Mouse (Mus musculus) liver, embryonic 14.5 days (tissue): ENCODE results near the gene Zfp329. TPM values are rescaled to one million over a fixed set of nuclear protein-coding genes. Genes with fewer than 3 reads are reported as not detected.
A peak's percentile ranks its signal among the peaks of the same experiment; 100 is the strongest.
"Not testable (repeated sequence)": the region's sequence is repeated elsewhere in the genome, so short reads cannot be mapped to it uniquely, and the experiment has no call there.

Experiments
- ATAC-seq: fragments of 200-750 bp; cut with Nextera tagmentation; 2 replicates; pipeline ENCODE4 v1.8.0; 2017; ENCODE audit warnings: moderate number of reproducible peaks, mild to moderate bottlenecking, moderate library complexity; ENCODE audit not compliant: insufficient read depth
- DNase-seq, 3 experiments: peaks; one replicate each; pipeline ENCODE4 v3.0.0-alpha.2; 2012 to 2013; ENCODE audit warnings: low read depth in 3 of 3, low spot score in 3 of 3
- H3K27ac ChIP-seq: fragments of 300-500 bp; sonication (generic); 2 replicates; pipeline ENCODE4 v1.5.1; 2014; ENCODE audit warnings: moderate library complexity, mild to moderate bottlenecking, control low read depth, inconsistent platforms
- H3K27me3 ChIP-seq: fragments of 300-500 bp; sonication (generic); 2 replicates; pipeline ENCODE4 v1.6.1; 2014; ENCODE audit warnings: mild to moderate bottlenecking, low read length, moderate library complexity; ENCODE audit not compliant: control insufficient read depth, insufficient read depth
- H3K36me3 ChIP-seq: fragments of 300-500 bp; sonication (generic); replicated peaks from 2 replicates; pipeline ENCODE4 v1.6.1; 2014; ENCODE audit warnings: low read depth; ENCODE audit not compliant: control insufficient read depth, insufficient read depth
- H3K4me1 ChIP-seq, 2 experiments: fragments of 200-500 bp in 1 of 2; fragments of 300-500 bp in 1 of 2; sonication (generic) in 1 of 2; replicated peaks; 2 replicates each; pipeline ENCODE4 v1.6.1; 2012 to 2014; ENCODE audit warnings: antibody characterized with exemption in 1 of 2, inconsistent platforms in 1 of 2, low read length in 1 of 2; ENCODE audit not compliant: control insufficient read depth in 2 of 2, insufficient read depth in 2 of 2
- H3K4me2 ChIP-seq: fragments of 300-500 bp; sonication (generic); 2 replicates; pipeline ENCODE4 v1.6.1; 2014; ENCODE audit warnings: low read depth, mild to moderate bottlenecking, control low read depth, moderate library complexity
- H3K4me3 ChIP-seq, 2 experiments: fragments of 200-500 bp in 1 of 2; fragments of 300-500 bp in 1 of 2; sonication (generic) in 1 of 2; 2 replicates each; pipeline ENCODE4 v1.5.1; 2012 to 2014; ENCODE audit warnings: low read depth in 2 of 2, low read length in 2 of 2, mild to moderate bottlenecking in 2 of 2, control low read depth in 1 of 2, inconsistent platforms in 1 of 2, moderate library complexity in 1 of 2; ENCODE audit not compliant: insufficient read depth in 1 of 2
- H3K9ac ChIP-seq: fragments of 300-500 bp; sonication (generic); replicated peaks from 2 replicates; pipeline ENCODE4 v1.6.1; 2014; ENCODE audit warnings: mild to moderate bottlenecking, control low read depth, moderate library complexity
- H3K9me3 ChIP-seq: fragments of 300-500 bp; sonication (generic); 2 replicates; pipeline ENCODE4 v1.6.1; 2016; ENCODE audit warnings: low read length, mixed read lengths; ENCODE audit not compliant: control insufficient read depth
- CTCF ChIP-seq: IDR thresholded peaks from 2 replicates; pipeline ENCODE4 v1.5.1; 2016; ENCODE audit warnings: antibody characterized with exemption, low read depth, control low read depth
- EP300 ChIP-seq: IDR thresholded peaks from 2 replicates; pipeline ENCODE4 v1.6.1; 2016; ENCODE audit warnings: antibody characterized with exemption, low read depth
- WGBS: fragments of 180-500 bp; shearing (Covaris S2); extraction: QIAGEN DNeasy Blood & Tissue Kit; methylation state at CpG from one replicate; pipeline ENCODE4 v1.1.7; 2014; ENCODE audit not compliant: insufficient replicate concordance; 5-methylcytosine and 5-hydroxymethylcytosine counted together
- polyA plus RNA-seq, 2 experiments: library from polyadenylated mRNA; depleted of rRNA in 1 of 2; stranded (reverse) in 1 of 2; unstranded in 1 of 2; fragments of >200 nt; fragmentation: Nextera tagmentation in 1 of 2; extraction: Ambion mirVana in 1 of 2; gene quantifications; 2 replicates each; pipeline versions ENCODE4 v1.2.1 to v1.2.3; 2012 to 2014

The Zfp329 gene
- polyA plus RNA-seq, 2 experiments: 1.4 to 2.6 TPM

- Histone ChIP-seq H3K4me1 (peaks cover 4 to 6% of the 10 kb centered on the region in 2 experiments), H3K27ac (no peak overlapping the region), H3K4me3 (no peak overlapping the region), H3K27me3 (no peaks in the 10 kb centered on the region), H3K36me3 (peaks cover 8% of the 10 kb centered on the region), H3K4me2 (no peak overlapping the region), H3K9ac (no peak overlapping the region), H3K9me3 (peaks cover 3% of the 10 kb centered on the region)
- no peak for ATAC-seq
- no peak for DNase-seq
- TF ChIP-seq CTCF (no peak), EP300 (no peak)
- 76% methylated on average over 8 of the region's 8 CpGs for WGBS
Measured at GRCm38 (mm10) chr7:12815566-12815965, 3.1 kb downstream of the Zfp329 start.

GRCm38 (mm10) chr7:12803727-12804071 lies 15.0 kb downstream of the Zfp329 start:
- Histone ChIP-seq H3K27ac (no peak overlapping the region), H3K9ac (peak overlapping the region; percentile 40; the same call in 1 of the 2 replicates), H3K4me3 (peak overlapping the region; percentile 30 to 49), H3K27me3 (no peaks in the 10 kb centered on the region), H3K9me3 (no peaks in the 10 kb centered on the region), H3K4me1 (peaks cover 0 to 3% of the 10 kb centered on the region in 2 experiments; a peak in 2 of 4 replicates), H3K36me3 (no peaks in the 10 kb centered on the region), H3K4me2 (peak overlapping the region; percentile 78)
- no peak for TF ChIP-seq CTCF
- no peak for TF ChIP-seq EP300
- peak; percentile 65 for ATAC-seq
- no peak for DNase-seq
- WGBS: 2% methylated on average over 16 of the region's 16 CpGs

GRCm38 (mm10) chr7:12802866-12803726 lies 15.6 kb downstream of the Zfp329 start, which contains the start of gene Zscan18:
Gene Zscan18 (minus strand): TSS chr7:12803635.
- no peak within 1 kb of the TSS for H3K27ac ChIP-seq

GRCm38 (mm10) chr7:12799554-12799953 lies 19.1 kb downstream of the Zfp329 start:
- Histone ChIP-seq H3K36me3 (no peaks in the 10 kb centered on the region), H3K4me1 (peaks cover 0 to 3% of the 10 kb centered on the region in 2 experiments; a peak in 2 of 4 replicates), H3K4me2 (no peak overlapping the region), H3K27ac (no peak overlapping the region), H3K27me3 (no peaks in the 10 kb centered on the region), H3K9ac (no peak overlapping the region), H3K9me3 (no peaks in the 10 kb centered on the region), H3K4me3 (no peak overlapping the region)
- WGBS: 89% methylated on average over 1 of the region's 1 CpGs
- TF ChIP-seq EP300: no peak
- no peak for TF ChIP-seq CTCF
- no peak for DNase-seq
- no peak for ATAC-seq

More at GRCm38 (mm10) chr7:12802866-12803726, 15.6 kb downstream of the Zfp329 start, which contains the start of gene Zscan18:
- ATAC-seq (peak; percentile 83), DNase-seq (peak; percentile 30 to 42 (median 36))
- H3K4me3 ChIP-seq: peak within 1 kb of the TSS; percentile 30 to 49
- peak within 1 kb of the TSS; percentile 40 for H3K9ac ChIP-seq
- H3K4me2 ChIP-seq: peak within 1 kb of the TSS; percentile 78
- TF ChIP-seq EP300: no peak
- no peak for TF ChIP-seq CTCF
- 4% methylated on average over 28 of the region's 31 CpGs for WGBS
- H3K36me3 ChIP-seq: no peaks in the 10 kb centered on the region
- H3K27me3 ChIP-seq: no peaks in the 10 kb centered on the region
- H3K9me3 ChIP-seq: no peaks in the 10 kb centered on the region
- H3K4me1 ChIP-seq: peaks cover 0 to 3% of the 10 kb centered on the region in 2 experiments; a peak in 2 of 4 replicates

- Histone ChIP-seq H3K9ac (no peak overlapping the region), H3K4me3 (no peak overlapping the region), H3K9me3 (no peaks in the 10 kb centered on the region), H3K36me3 (no peaks in the 10 kb centered on the region), H3K27ac (no peak overlapping the region), H3K4me2 (no peak overlapping the region), H3K27me3 (no peaks in the 10 kb centered on the region), H3K4me1 (peaks cover 0 to 2% of the 10 kb centered on the region in 2 experiments; a peak in 1 of 4 replicates)
- TF ChIP-seq CTCF (no peak), EP300 (no peak)
- 66% methylated on average over 2 of the region's 2 CpGs for WGBS
- ATAC-seq (no peak), DNase-seq (no peak)
Measured at GRCm38 (mm10) chr7:12797971-12798370, 20.7 kb downstream of the Zfp329 start.

- H3K27ac ChIP-seq, H3K27me3 ChIP-seq, H3K4me3 ChIP-seq, H3K36me3 ChIP-seq, H3K4me2 ChIP-seq, DNase-seq, H3K9me3 ChIP-seq, H3K4me1 ChIP-seq, ATAC-seq, H3K9ac ChIP-seq: not testable (repeated sequence)
- WGBS: 49% methylated on average over 11 of the region's 11 CpGs
Measured at GRCm38 (mm10) chr7:12792624-12793023, 26.0 kb downstream of the Zfp329 start.
